Mouse (Mus musculus) heart, postnatal 4 days (tissue): Measurements from ENCODE around the gene Jup. TPM values are rescaled to one million over a fixed set of nuclear protein-coding genes. Genes with fewer than 3 reads are reported as not detected.

Source experiments
- DNase-seq: peaks from one replicate; pipeline ENCODE4 v3.0.0; 2021
- total RNA-seq, 2 experiments: library from RNA; stranded (reverse); gene quantifications; 2 replicates each; pipeline ENCODE4 v1.2.3; 2021

The Jup gene
- 100 to 1,000 TPM; 223 to 234 TPM for total RNA-seq

DNA sequence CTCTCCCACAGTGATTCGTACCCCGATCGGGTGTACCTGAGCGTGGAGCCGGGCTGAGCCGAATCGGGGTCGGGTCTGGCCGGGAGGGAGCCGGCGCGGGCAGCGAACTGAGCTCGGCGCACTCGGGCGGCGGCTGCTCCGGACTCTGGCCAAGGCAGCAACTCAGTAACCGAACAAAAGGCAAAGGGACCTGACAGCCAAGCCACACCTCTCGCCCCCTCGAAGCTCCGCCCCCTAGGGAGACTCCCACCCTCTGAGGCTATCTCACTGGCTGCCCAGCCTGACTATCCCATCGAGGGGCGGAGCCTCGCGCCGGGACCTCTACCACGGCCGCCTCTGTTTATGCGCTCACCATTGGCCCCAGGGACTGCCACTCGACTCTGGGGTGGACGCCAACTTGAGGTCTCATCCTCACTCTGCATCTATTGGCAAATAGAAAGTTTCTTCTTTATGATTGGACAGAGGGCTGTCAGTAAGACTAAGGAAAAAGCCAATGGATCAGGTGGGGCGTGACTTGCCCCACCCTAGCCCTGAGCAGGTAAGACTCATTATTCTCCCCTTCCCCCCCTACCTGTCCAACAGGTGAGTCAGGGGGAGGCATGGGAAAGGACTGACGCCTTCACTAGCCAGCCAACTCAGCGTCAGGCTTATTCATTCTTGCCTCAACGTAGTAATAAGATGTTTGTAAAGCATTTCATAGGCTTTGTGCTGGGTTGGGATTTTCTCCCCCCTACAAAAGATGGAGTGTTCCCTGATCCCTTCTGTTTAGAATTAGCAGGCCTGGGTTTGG is at the start of gene Jup:
Jup (minus strand) TSS at position 164 of the 790 bp plus-strand sequence.
- DNase-seq, result peak; percentile 100

DNA sequence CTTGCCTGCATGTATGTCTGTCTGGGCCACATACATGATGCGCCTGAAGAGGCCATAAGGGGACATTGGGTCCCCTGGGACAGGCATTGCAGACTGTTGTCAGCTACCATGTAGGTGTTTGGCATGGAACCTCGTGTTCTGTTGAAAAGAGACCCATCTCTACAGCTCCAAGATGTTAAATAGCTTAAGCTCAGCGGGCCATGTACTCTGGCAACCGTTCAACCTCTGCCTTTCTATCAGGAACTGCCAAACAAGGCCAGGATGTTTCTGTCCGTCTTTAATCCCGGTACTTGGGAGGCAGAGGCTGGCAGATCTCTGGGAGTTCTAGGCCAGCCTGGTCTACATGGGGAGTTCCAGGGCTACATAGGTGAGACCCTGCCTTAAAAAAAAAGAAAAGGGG is 45.1 kb upstream of the Jup start:
- DNase-seq, result no peak

DNA sequence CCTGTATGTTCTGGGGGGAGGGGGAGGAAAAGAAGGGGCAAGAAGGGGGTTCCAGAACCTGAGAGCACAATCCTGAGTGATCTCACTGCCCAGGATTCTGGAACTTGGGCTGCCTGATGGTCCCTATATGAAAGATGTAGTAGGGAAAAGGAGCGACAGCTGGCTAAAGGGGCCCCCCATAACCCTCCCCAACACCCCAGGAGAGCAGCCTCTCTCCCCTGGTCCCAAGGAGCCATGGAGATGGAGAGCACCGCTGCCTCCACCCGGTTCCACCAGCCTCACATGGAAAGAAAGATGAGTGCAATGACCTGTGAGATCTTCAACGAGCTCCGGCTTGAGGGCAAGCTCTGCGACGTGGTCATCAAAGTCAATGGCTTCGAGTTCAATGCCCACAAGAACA is 44.2 kb upstream of the Jup start, which contains the start of the genes Nt5c3b and Klhl10:
Nt5c3b (minus strand) TSS at position 12 of the 400 bp plus-strand sequence.
Klhl10 (plus strand) TSS at position 121 of the 400 bp plus-strand sequence.
- no peak for DNase-seq

DNA sequence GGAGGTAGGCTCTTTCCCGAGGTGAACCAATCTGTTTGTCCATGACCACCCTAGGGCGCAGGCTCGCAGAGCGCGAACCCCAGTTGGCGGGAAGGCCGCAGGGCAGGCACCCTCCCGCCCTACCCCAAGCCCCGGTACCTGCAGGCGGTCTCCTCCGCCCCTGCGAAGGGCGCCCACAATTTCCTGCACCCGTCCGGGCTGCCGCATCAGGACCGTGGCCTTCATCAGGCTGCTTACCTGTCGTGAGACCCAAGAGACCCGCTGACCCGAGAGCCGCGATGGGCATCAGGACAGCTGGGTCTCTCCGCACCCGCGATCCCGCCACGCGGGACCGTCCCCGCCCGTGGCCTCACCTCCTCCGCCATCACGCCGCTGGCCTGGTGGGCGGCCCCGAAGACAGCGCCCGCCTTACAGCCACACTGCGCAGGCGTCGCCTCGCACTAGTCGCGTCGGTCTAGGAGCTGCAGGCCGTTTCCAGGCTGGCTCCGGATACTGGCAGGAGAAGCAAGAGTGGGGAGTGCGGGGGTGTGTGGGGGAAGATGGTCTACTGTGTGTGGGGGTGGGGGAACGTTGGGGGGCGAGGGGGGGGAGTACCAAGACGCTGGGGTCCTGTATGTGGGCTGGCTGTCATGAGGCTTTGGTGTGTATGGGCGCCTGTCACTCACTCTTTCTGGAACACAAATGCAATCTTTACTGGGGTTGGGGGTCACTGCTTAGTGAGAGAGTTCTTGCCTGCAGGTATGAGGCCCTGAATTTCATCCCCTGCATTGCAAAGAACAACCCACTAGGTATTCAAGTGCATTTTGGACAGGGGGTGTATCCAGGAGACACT is 43.3 kb upstream of the Jup start:
- DNase-seq, result peak; percentile 88

DNA sequence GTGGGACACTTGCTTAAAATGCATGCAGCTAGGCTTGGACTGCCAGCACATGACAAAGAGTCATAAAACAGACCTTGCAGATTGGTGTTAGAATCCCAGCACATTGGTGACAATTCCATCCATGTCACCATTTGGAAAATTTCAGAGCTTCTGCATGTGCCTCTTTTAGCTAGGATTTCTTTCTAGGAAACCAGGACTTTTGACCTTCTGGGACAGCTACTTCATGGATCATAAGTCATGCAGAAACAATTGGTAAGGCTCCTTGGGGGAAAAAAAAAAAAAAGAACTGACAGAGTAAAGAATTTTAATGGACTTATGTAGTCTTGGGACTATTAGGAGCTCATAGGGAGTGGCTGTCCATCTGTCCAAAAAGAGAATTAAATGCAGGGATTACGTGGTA is 40.3 kb upstream of the Jup start:
- no peak for DNase-seq

DNA sequence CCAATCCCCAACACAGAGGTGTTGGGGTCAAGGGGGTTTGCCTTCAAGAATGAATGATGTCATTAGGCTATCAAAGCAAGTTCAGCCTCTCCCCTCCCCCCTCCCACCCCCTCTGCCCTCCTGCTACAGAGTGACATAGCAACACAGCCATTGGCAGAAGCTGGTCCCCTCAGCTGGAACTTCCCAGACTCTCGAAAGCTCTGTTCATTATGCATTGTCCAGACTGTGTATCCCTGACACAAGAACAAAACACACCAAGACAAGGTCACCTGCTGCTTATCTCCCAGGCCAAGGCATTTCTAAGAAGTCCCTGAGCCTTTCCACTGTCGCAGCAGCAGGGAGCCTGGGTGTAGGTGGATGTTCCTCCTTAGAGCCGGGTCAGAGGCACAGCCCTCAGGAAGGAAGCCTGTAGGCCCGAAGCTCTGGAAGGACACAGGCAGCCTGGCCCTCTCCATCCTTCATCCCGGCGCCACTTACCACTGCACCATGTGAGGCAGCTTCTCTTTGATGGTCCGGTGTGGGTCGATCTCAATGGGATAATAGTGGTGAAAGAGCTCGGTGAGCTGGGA is 38.2 kb upstream of the Jup start:
- no peak for DNase-seq

DNA sequence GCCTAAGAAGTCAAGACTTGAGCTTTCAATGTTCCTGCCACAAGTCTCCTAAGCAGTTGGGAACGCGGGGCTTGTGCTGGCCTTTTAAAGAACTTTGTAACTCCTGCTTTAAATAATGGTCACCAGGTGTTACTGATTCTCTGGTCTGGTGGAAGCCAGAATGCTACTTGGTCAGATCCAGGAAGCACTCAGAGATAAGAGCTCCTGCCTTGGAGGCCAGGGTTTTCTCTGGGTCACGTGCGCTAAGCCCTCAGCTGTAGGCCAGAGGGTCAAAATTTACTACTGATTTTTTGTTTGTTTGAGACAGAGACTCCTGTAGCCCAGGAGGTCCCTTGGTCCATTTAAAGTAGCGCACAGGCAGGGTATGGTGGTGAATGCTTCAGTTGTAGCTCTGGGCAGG is 34.4 kb upstream of the Jup start:
- DNase-seq, result no peak

DNA sequence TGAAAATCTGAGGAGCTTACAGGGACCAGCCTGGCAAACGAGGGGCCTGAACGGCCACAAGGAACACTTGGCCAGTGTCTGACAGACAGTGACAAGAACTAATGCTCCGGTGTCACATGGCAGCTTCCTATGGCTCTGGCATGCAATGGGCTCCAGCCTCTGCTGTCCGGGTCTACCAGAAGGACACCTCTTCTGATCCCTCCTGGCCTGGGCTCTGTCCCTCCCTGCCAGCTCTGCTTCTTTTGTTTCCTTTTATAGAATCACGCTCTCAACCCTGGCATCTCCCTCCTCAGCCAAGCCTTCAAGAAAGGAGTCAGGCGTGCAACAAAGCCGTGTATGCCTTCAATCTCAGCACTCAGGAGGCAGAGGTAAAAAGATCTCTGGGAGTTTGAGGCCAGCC is 32.5 kb upstream of the Jup start:
- DNase-seq, result peak; percentile 42

DNA sequence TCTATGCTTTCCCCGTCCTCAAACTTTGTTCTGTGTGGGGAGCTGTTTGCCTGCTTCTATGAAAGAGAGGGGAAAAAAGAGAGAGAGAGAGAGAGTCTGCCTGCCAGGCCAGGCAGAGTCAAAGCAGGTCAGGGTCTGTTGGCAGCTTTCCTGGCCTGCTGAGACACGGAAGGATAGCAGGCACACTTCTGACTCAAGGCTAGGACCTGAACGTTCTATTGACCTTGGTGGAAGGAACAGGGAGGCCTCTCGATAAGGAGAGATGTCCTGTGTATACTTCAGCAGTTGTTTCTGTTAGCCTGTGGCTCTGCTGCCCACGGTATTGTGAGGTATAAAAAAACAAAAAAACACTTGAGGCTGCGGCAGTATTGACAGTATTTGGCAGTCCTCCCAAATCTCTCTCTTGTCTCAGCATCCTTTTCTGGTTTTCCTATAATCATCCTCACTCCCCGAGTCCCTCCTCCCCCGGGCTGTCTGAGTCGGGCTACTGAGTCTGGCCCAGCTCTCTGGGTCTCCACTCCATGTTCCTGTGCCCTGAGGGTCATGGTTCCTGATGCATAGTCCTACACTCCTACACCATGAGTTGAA is 31.1 kb upstream of the Jup start:
- peak; percentile 71 for DNase-seq

DNA sequence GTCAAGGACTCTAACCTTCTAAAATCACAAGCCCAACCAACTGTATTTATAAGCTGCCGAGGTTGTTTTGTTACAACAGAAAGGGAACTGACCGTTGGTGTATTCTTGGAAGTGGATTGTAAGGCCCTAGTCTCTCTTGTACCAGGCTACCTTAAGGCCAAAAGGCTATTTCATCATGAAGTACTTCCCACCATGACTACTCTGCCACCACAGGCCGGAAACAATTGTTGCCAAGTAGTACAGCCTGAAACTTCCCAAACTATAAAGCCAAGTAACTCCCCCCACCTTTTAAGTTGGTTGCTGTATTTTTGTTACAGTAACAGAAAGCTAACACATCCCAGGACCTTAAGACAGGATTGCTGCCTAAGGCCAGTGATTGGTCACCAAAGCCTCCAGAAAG is 29.3 kb upstream of the Jup start:
- DNase-seq, result no peak

DNA sequence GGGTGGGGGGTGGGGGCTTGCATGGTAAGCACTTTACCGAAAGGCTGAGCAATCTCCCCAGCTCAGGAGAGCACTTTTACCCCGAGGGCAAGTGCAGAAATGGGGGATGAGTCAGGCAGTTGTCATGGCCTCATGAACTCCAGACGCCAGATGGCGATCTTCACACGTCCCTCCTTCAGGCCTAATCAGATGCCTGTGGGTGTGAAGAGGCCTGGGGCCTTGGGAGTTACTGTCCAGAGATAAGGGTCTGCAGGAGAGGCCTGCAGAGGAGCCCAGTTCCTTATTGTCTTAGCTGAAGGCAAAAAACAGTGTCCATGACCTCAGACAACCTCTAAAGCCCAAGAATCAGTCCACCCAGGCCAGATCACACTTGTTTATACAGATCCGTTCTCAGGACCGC is 28.3 kb upstream of the Jup start:
- DNase-seq, result peak; percentile 82

DNA sequence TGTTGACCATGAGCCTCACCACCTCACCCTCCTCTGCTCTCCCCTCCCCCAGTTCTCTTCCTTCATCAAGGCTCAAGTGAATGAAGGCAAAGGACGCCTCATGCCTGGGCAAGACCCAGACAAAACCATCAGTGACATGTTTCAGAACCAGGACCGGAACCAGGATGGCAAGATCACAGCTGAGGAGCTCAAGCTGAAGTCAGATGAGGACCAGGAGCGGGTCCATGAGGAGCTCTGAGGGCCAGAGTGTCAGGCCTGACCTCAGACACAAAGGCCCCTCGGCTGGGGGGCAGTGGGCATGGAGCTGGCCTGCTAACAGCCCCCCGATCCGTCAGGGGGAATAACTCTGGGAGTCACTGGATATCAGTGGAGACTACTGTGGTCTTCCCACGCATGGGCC is 26.3 kb upstream of the Jup start:
- DNase-seq, result no peak

DNA sequence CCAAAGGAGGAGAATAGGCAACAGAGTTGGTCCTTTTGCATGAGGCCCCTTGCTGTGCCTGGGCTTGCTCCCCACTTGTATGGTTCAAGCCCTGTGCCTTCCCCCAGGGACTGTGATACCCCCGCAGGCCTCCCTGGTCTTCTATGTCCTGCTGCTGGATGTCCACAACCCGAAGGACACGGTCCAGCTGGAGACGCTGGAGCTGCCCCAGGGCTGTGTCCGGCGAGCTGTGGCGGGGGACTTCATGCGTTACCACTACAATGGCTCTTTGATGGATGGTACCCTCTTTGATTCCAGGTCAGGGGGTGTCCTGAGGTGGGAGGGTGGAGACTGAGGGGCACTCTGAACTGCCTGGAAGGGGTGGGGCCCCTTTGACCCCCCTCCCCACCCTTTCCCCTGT is 24.0 kb upstream of the Jup start:
- DNase-seq, result no peak

DNA sequence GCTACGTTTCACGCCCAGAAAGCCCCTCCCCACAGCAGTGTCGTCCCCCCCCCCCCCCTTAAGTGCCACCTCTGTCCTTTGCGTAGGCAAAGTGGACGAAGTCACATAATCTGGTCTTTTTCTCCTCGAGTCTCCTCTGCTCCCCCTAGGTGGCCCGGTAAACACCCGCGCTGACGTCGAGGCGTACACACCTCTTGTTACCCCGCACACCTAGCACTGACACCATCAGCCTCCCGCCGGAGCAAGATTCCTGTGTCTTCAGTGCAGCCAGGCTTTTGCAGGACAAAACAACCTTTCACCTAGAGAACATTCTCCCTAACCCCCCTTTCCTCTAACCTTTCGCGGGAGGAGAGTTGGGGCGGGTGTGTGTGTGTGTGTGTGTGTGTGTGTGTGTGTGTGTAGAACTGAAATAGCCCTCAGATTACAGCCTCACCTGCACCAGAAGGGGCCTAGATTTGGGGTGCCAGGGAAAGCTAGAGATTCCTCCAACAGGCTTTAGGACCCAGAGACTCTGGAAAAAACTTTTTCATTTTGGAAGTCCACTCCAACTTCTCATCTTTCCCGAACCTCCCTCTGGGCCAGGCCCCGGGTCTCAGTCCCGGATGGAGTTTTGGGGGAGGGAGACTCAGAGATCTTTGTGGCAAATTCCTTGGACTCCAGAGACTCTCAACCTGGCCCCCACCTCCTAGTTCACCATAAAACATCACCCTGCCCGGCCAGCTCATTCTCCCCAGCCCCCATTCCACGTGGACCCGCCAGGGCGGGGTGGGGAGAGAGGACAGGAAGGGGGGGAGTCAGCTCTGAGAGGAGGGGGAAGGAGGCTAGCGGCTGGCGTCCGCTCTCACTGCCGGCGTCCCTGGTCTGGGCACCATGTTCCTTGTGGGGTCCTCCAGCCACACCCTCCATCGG is 17.6 kb upstream of the Jup start, which contains the start of gene Fkbp10:
Fkbp10 (plus strand) TSS at position 784 of the 909 bp plus-strand sequence.
- peak; percentile 81 for DNase-seq

DNA sequence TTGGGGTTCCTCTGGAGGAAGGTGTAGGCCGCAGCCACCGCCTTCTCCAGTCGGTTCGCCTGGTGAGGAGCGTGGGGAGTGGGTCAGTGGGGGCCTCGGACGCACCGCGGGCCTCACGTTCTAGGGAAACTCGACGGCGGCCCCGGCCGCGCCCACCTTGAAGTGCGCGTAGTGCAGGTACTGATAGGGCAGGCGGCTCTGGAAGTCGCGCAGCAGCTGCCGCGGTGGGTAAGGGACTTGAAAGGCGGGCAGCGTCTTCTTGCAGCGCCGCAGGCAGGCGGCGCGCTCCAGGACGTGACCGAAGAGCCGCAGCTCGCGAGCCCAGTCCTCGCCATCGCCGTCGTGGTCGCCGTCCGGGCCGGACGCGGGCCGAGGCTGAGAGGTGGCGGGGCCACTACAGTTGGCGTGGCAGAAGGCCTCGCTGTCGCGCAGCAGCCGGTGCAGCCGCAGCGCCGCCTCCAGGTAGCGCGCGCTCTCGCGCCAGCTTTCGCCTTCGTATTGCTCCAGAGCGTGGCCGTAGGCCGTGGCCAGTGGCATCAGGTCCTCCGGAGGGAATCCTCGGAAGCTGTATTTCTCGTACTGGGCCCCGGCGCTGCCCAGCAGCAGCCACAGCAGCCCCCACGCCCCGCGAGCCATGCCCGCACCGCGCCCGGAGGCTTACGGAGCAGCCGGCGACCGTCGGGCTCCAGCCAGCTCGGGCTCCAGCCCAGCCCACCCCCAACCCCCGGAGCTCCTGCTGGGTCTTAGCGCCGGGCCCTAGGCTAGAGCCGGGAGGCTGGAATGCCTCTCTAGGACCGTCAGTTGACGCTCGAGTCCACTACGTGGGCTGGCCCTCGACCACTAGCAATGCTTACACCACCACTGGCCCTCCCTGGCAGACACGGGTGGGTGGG is 16.7 kb upstream of the Jup start, which contains the start of gene P3h4:
P3h4 (minus strand) TSS at position 816 of the 893 bp plus-strand sequence.
- DNase-seq, result peak; percentile 89

DNA sequence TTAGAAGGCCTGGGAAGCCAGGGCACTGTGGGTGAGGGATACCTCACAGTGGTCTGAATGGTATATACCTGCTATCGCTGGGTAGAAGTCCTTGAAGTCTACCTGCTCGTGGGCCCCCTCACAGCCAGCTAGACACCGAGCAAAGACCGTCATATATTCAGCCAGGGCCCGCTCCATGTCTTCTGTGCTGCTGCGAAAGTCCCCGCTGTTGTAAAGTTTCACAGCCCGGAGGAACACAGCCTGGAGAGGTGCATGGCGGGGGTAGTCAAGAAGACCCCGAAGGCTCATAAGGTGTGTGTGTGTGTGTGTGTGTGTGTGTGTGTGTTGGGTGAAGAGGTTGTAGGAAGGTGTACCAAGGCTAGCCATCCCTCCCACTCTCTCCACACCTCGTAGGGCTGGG is 16.0 kb upstream of the Jup start:
- no peak for DNase-seq

DNA sequence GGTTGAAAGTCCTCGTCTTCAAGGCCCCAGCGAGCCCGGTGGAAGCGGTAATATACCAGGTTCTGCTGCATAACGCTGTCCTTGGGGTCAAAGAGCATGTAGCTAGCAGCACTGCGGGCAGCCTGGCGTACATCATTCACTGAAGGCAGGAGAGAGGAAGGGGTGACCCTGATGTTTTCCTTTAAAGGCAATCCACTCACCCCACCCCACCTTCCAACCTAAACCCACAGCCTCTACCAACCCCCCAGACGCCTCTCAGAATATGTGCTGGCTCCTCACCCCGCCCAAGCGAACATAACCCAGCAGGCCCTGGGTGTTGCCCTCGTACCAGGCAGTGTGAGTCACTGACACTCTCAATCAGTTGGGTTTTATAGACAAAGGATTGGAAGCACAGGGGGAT is 14.2 kb upstream of the Jup start:
- DNase-seq, result no peak

DNA sequence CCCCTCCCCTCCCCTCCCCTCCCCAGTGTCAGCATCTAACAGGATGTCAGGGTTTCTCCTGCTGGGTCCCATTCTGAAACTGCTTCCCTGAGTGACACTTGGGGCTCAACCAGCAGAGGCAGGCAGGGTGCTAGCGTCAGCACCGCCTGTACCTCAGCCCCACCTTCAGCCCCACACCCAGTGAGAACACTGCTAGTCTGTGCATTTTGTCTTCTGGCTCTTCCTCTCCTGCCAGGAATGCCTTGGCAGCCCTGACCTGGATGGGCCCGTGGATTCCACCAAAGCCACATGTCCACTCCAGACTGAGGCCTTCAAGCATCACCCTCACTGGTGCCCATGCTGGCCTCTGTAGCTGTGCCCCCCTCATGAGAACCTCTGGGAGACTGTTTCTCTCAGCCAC is 12.1 kb upstream of the Jup start:
- DNase-seq, result no peak

DNA sequence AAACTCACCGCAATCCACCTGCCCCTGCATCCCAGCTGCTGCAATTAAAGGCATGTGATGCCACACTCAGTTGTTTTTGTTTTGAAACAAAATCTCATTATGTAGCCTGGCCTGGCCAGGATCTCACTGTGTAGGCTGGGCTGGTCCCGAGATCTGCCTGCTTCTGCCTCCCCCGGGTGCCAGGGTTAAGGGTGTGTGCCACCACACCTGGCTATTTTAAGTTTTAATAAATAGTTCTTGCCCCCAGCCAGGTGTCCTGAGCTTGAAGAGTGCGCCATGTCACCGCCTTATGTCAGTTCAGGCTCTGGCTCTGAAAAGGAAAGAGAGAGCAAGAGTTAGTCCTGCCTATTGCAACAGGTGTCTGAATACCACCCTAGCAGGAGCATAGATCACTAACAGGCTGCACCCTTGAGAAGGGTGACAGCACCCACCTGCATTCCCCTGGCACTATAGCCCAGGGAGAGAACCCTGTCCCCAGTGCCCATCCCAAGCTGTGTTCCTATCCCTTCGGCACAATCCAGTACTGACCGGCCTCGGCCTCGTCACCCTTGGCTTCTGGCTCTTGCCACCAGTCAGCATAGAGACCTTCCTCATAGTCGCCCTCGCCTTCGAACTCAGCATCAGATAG is 11.4 kb upstream of the Jup start:
- DNase-seq, result no peak
